Mouse (Mus musculus) midbrain, embryonic 13.5 days (tissue): ENCODE measurements at regions not wholly inside any gene's neighbourhood (a gene's known extent, or its start where the extent isn't known, plus 50 kb on each side); places are given as distances from the start of the nearest gene placed in this dataset.

Experiments used
- ATAC-seq: fragments of 200-750 bp; cut with Nextera tagmentation; 2 replicates; pipeline ENCODE4 v1.8.0; 2017; ENCODE audit warnings: mild to moderate bottlenecking, moderate TSS enrichment, moderate library complexity
- H3K27ac ChIP-seq: fragments of 300-500 bp; sonication (generic); 2 replicates; pipeline ENCODE4 v1.5.1; 2015; ENCODE audit warnings: inconsistent platforms, mild to moderate bottlenecking, moderate library complexity
- H3K27me3 ChIP-seq: fragments of 300-500 bp; sonication (generic); 2 replicates; pipeline ENCODE4 v1.6.1; 2015; ENCODE audit warnings: mild to moderate bottlenecking, inconsistent platforms
- H3K36me3 ChIP-seq: fragments of 300-500 bp; sonication (generic); 2 replicates; pipeline ENCODE4 v1.6.1; 2015; ENCODE audit warnings: mild to moderate bottlenecking, inconsistent platforms
- H3K4me1 ChIP-seq: fragments of 300-500 bp; sonication (generic); replicated peaks from 2 replicates; pipeline ENCODE4 v1.6.1; 2015; ENCODE audit warnings: inconsistent platforms
- H3K4me2 ChIP-seq: fragments of 300-500 bp; sonication (generic); replicated peaks from 2 replicates; pipeline ENCODE4 v1.6.1; 2015; ENCODE audit warnings: moderate library complexity, mild to moderate bottlenecking, inconsistent platforms
- H3K4me3 ChIP-seq: fragments of 300-500 bp; sonication (generic); replicated peaks from 2 replicates; pipeline ENCODE4 v1.5.1; 2015; ENCODE audit warnings: mild to moderate bottlenecking, inconsistent platforms
- H3K9ac ChIP-seq: fragments of 300-500 bp; sonication (generic); replicated peaks from 2 replicates; pipeline ENCODE4 v1.6.1; 2015; ENCODE audit warnings: mild to moderate bottlenecking, inconsistent platforms
- H3K9me3 ChIP-seq: fragments of 300-500 bp; sonication (generic); 2 replicates; pipeline ENCODE4 v1.6.1; 2016; ENCODE audit warnings: mild to moderate bottlenecking, inconsistent platforms
- WGBS: fragments of 180-500 bp; shearing (Covaris S2); methylation state at CpG from one replicate; pipeline ENCODE4 v1.1.7; 2015; 5-methylcytosine and 5-hydroxymethylcytosine counted together

GRCm38 (mm10) chr5:97654414-97654813, 197.6 kb upstream of the Gk2 start:
- no peak for ATAC-seq
- Histone ChIP-seq H3K27ac (no peak overlapping the region), H3K4me3 (no peak overlapping the region)

GRCm38 (mm10) chr5:97642251-97642650, 185.4 kb upstream of the Gk2 start:
- no peak for ATAC-seq
- H3K27me3 ChIP-seq, result no peaks in the 10 kb centered on the region
- no peak overlapping the region for H3K27ac ChIP-seq

More at GRCm38 (mm10) chr5:97654414-97654813, 197.6 kb upstream of the Gk2 start:
- H3K9ac ChIP-seq, result no peak overlapping the region
- no peaks in the 10 kb centered on the region for H3K4me1 ChIP-seq
- H3K9me3 ChIP-seq, result no peaks in the 10 kb centered on the region
- no peaks in the 10 kb centered on the region for H3K36me3 ChIP-seq
- peak overlapping the region; percentile 32 for H3K4me2 ChIP-seq
- WGBS, result 41% methylated on average over 12 of the region's 12 CpGs
- H3K27me3 ChIP-seq, result no peaks in the 10 kb centered on the region

GRCm38 (mm10) chr5:97641646-97642045, 184.8 kb upstream of the Gk2 start:
- Histone ChIP-seq H3K4me2 (no peak overlapping the region), H3K4me3 (no peak overlapping the region), H3K27me3 (no peaks in the 10 kb centered on the region), H3K4me1 (no peaks in the 10 kb centered on the region), H3K36me3 (no peaks in the 10 kb centered on the region), H3K9me3 (no peaks in the 10 kb centered on the region), H3K27ac (no peak overlapping the region), H3K9ac (no peak overlapping the region)
- WGBS, result 94% methylated on average over 12 of the region's 12 CpGs
- ATAC-seq, result no peak

More at GRCm38 (mm10) chr5:97642251-97642650, 185.4 kb upstream of the Gk2 start:
- H3K9ac ChIP-seq, result no peak overlapping the region
- H3K4me1 ChIP-seq, result no peaks in the 10 kb centered on the region
- 89% methylated on average over 13 of the region's 13 CpGs for WGBS
- no peak overlapping the region for H3K4me3 ChIP-seq
- H3K4me2 ChIP-seq, result no peak overlapping the region
- no peaks in the 10 kb centered on the region for H3K36me3 ChIP-seq
- no peaks in the 10 kb centered on the region for H3K9me3 ChIP-seq

GRCm38 (mm10) chr5:97636357-97636756, 179.5 kb upstream of the Gk2 start:
- 66% methylated on average over 7 of the region's 7 CpGs for whole genome bisulfite sequencing
- no peak overlapping the region for H3K4me2 ChIP-seq

GRCm38 (mm10) chr5:97633766-97634165, 176.9 kb upstream of the Gk2 start:
- 86% methylated on average over 6 of the region's 6 CpGs for WGBS
- Histone ChIP-seq H3K9ac (no peak overlapping the region), H3K27ac (no peak overlapping the region), H3K4me1 (no peaks in the 10 kb centered on the region), H3K36me3 (no peaks in the 10 kb centered on the region), H3K27me3 (no peaks in the 10 kb centered on the region), H3K4me3 (no peak overlapping the region), H3K9me3 (no peaks in the 10 kb centered on the region), H3K4me2 (no peak overlapping the region)
- ATAC-seq, result no peak

More at GRCm38 (mm10) chr5:97636357-97636756, 179.5 kb upstream of the Gk2 start:
- no peak overlapping the region for H3K27ac ChIP-seq
- H3K9ac ChIP-seq, result no peak overlapping the region
- no peaks in the 10 kb centered on the region for H3K4me1 ChIP-seq
- peak; percentile 65; the same call in 1 of the 2 replicates for ATAC-seq
- H3K36me3 ChIP-seq, result no peaks in the 10 kb centered on the region
- no peak overlapping the region for H3K4me3 ChIP-seq
- no peaks in the 10 kb centered on the region for H3K9me3 ChIP-seq
- H3K27me3 ChIP-seq, result no peaks in the 10 kb centered on the region

GRCm38 (mm10) chr5:97632791-97633190, 176.0 kb upstream of the Gk2 start:
- ATAC-seq, result no peak
- Histone ChIP-seq H3K36me3 (no peaks in the 10 kb centered on the region), H3K9ac (no peak overlapping the region), H3K4me1 (no peaks in the 10 kb centered on the region), H3K27ac (no peak overlapping the region), H3K9me3 (no peaks in the 10 kb centered on the region), H3K27me3 (no peaks in the 10 kb centered on the region), H3K4me3 (no peak overlapping the region), H3K4me2 (no peak overlapping the region)
- 91% methylated on average over 7 of the region's 7 CpGs for whole genome bisulfite sequencing

GRCm38 (mm10) chr5:97625200-97625599, 168.4 kb upstream of the Gk2 start:
- no peak overlapping the region for H3K4me2 ChIP-seq
- H3K36me3 ChIP-seq, result no peaks in the 10 kb centered on the region
- H3K4me3 ChIP-seq, result no peak overlapping the region
- no peak overlapping the region for H3K27ac ChIP-seq
- no peak for ATAC-seq
- WGBS, result 92% methylated on average over 3 of the region's 3 CpGs
- H3K27me3 ChIP-seq, result no peaks in the 10 kb centered on the region
- H3K4me1 ChIP-seq, result no peaks in the 10 kb centered on the region
- H3K9ac ChIP-seq, result no peak overlapping the region
- no peaks in the 10 kb centered on the region for H3K9me3 ChIP-seq

- Histone ChIP-seq H3K9me3 (no peaks in the 10 kb centered on the region), H3K27me3 (no peaks in the 10 kb centered on the region), H3K27ac (no peak overlapping the region), H3K4me1 (no peaks in the 10 kb centered on the region), H3K9ac (no peak overlapping the region), H3K36me3 (no peaks in the 10 kb centered on the region), H3K4me3 (no peak overlapping the region), H3K4me2 (no peak overlapping the region)
- WGBS, result 96% methylated on average over 2 of the region's 2 CpGs
- no peak for ATAC-seq
These were observed 163.1 kb upstream of the Gk2 start for GRCm38 (mm10) chr5:97619890-97620289.

- no peak for ATAC-seq
- Histone ChIP-seq H3K4me1 (no peaks in the 10 kb centered on the region), H3K4me3 (no peak overlapping the region), H3K36me3 (no peaks in the 10 kb centered on the region), H3K4me2 (no peak overlapping the region), H3K27me3 (no peaks in the 10 kb centered on the region), H3K27ac (no peak overlapping the region), H3K9me3 (no peaks in the 10 kb centered on the region), H3K9ac (no peak overlapping the region)
- 93% methylated on average over 4 of the region's 4 CpGs for WGBS
These were observed 161.6 kb upstream of the Gk2 start for GRCm38 (mm10) chr5:97618411-97618810.

GRCm38 (mm10) chr5:97602176-97602575, 145.4 kb upstream of the Gk2 start:
- Histone ChIP-seq H3K27ac (no peak overlapping the region), H3K27me3 (no peaks in the 10 kb centered on the region), H3K4me1 (no peaks in the 10 kb centered on the region), H3K9ac (no peak overlapping the region), H3K4me3 (no peak overlapping the region), H3K4me2 (no peak overlapping the region), H3K36me3 (no peaks in the 10 kb centered on the region), H3K9me3 (no peaks in the 10 kb centered on the region)
- WGBS, result 87% methylated on average over 6 of the region's 6 CpGs
- no peak for ATAC-seq

GRCm38 (mm10) chr5:97601384-97601783, 144.6 kb upstream of the Gk2 start:
- H3K36me3 ChIP-seq, result no peaks in the 10 kb centered on the region
- no peak overlapping the region for H3K27ac ChIP-seq
- no peaks in the 10 kb centered on the region for H3K4me1 ChIP-seq
- no peaks in the 10 kb centered on the region for H3K27me3 ChIP-seq
- WGBS, result 73% methylated on average over 2 of the region's 2 CpGs
- H3K4me2 ChIP-seq, result no peak overlapping the region
- H3K9ac ChIP-seq, result no peak overlapping the region
- H3K4me3 ChIP-seq, result no peak overlapping the region
- ATAC-seq, result no peak
- H3K9me3 ChIP-seq, result no peaks in the 10 kb centered on the region

- Histone ChIP-seq H3K4me3 (no peak overlapping the region), H3K4me2 (no peak overlapping the region), H3K4me1 (no peaks in the 10 kb centered on the region), H3K9me3 (no peaks in the 10 kb centered on the region), H3K36me3 (no peaks in the 10 kb centered on the region), H3K27ac (no peak overlapping the region), H3K27me3 (no peaks in the 10 kb centered on the region), H3K9ac (no peak overlapping the region)
- WGBS, result 84% methylated on average over 9 of the region's 9 CpGs
- no peak for ATAC-seq
These were observed 141.9 kb upstream of the Gk2 start for GRCm38 (mm10) chr5:97598741-97599140.

GRCm38 (mm10) chr5:97595916-97596315, 139.1 kb upstream of the Gk2 start:
- WGBS, result 79% methylated on average over 2 of the region's 2 CpGs
- Histone ChIP-seq H3K4me3 (no peak overlapping the region), H3K36me3 (no peaks in the 10 kb centered on the region)

More at GRCm38 (mm10) chr5:97595916-97596315, 139.1 kb upstream of the Gk2 start:
- ATAC-seq, result no peak
- Histone ChIP-seq H3K27me3 (no peaks in the 10 kb centered on the region), H3K9ac (no peak overlapping the region), H3K27ac (no peak overlapping the region), H3K4me1 (no peaks in the 10 kb centered on the region), H3K9me3 (no peaks in the 10 kb centered on the region), H3K4me2 (no peak overlapping the region)
